Mouse (Mus musculus): ENCODE results near the gene Erlin1.

DNA sequence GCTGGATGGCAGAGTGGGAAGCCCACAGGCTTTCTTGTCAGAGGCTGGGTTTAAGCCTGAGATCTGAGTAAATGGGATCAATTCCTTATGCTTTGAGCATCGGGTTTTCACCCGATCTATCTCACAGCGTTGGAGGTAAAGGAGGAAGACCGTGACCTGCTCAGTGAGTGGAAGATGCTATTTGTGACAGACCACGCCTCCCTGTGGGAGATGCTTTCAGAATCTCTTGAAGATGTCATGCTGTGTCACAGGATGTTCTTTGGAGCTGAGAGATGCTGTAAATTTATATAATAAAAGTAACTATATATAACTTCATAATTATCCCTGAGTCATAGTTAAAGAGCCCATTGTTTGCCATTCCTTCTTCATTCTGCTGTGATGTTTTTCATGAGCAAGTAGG is 68.9 kb downstream of the Erlin1 start:
- TF ChIP-seq CTCF (conservative IDR thresholded peaks at IDR 0.05; ENCODE audit: low read length) (no peak), NANOG (IDR thresholded peaks at IDR 0.05; ENCODE audit: borderline replicate concordance, low read length) (no peak), POU5F1 (IDR thresholded peaks at IDR 0.05; ENCODE audit: borderline replicate concordance, low read length) (no peak)

All from E14TG2a.4 (cell line).